Mouse (Mus musculus): ENCODE data around the gene Phc3. TPM values are rescaled to one million over a fixed set of nuclear protein-coding genes. Genes with fewer than 3 reads are reported as not detected.
A peak's percentile ranks its signal among the peaks of the same experiment; 100 is the strongest.

Gene Phc3
- polyA plus RNA-seq (2016; fragmentation: Nextera tagmentation; extraction: Ambion mirVana): 4.1 and 5.0 TPM in 2 replicates

GRCm38 (mm10) chr3:30969104-30969581, at the start of gene Phc3:
Gene Phc3, minus strand, starts transcription at chr3:30969415.
- H3K4me3 ChIP-seq: peak within 1 kb of the TSS; percentile 98
- H3K27me3 ChIP-seq (ENCODE audit: insufficient read depth, poor library complexity, severe bottlenecking): no peaks in the 10 kb centered on the region
- H3K9me3 ChIP-seq: no peaks in the 10 kb centered on the region
- DNase-seq (ENCODE audit: low spot score): peak; percentile 97
- under 1% methylated on average over 34 of the region's 34 CpGs for WGBS
- H3K36me3 ChIP-seq: peaks cover 18% of the 10 kb centered on the region
- peak within 1 kb of the TSS; percentile 96 for H3K27ac ChIP-seq
- H3K4me1 ChIP-seq (replicated peaks): peaks cover 17% of the 10 kb centered on the region

GRCm38 (mm10) chr3:31017652-31018051, 48.4 kb upstream of the Phc3 start:
- WGBS: 55% methylated on average over 4 of the region's 4 CpGs

GRCm38 (mm10) chr3:31016594-31017196, 47.5 kb upstream of the Phc3 start:
- 38% methylated on average over 9 of the region's 9 CpGs for WGBS

More at GRCm38 (mm10) chr3:31017652-31018051, 48.4 kb upstream of the Phc3 start:
- no peak for DNase-seq (ENCODE audit: low spot score)
- no peaks in the 10 kb centered on the region for H3K27me3 ChIP-seq (ENCODE audit: insufficient read depth, poor library complexity, severe bottlenecking)
- H3K27ac ChIP-seq: no peak overlapping the region
- H3K4me1 ChIP-seq (replicated peaks): peaks cover 33% of the 10 kb centered on the region
- no peak overlapping the region for H3K4me3 ChIP-seq
- peaks cover 22% of the 10 kb centered on the region for H3K36me3 ChIP-seq
- no peaks in the 10 kb centered on the region for H3K9me3 ChIP-seq

GRCm38 (mm10) chr3:31015682-31016443, 46.6 kb upstream of the Phc3 start:
- H3K9me3 ChIP-seq: no peaks in the 10 kb centered on the region
- DNase-seq (ENCODE audit: low spot score): no peak

More at GRCm38 (mm10) chr3:31016594-31017196, 47.5 kb upstream of the Phc3 start:
- H3K36me3 ChIP-seq: peaks cover 19% of the 10 kb centered on the region
- H3K4me1 ChIP-seq (replicated peaks): peaks cover 33% of the 10 kb centered on the region
- DNase-seq (ENCODE audit: low spot score): no peak
- no peaks in the 10 kb centered on the region for H3K27me3 ChIP-seq (ENCODE audit: insufficient read depth, poor library complexity, severe bottlenecking)
- H3K27ac ChIP-seq: peak overlapping the region; percentile 70
- no peaks in the 10 kb centered on the region for H3K9me3 ChIP-seq
- H3K4me3 ChIP-seq: no peak overlapping the region

DNA sequence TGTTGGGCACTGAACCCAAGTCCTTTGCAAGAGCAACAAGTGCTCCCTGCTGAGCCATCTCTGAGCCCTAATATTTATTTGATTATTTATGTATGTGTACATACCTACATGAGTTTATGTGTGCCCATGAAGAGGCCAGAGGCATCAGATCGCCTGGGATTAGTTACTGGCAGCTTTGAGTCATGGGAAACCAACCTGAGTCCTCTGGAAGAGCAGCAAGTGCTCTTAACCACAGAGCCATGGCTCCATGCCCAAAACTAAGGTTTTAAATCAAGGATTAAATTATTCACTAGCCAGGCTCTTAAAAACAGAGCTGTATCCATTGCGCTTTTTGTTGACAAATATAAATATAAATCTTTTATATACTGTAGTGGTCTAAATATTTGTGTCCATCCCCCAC, 45.2 kb upstream of the Phc3 start:
- no peaks in the 10 kb centered on the region for H3K9me3 ChIP-seq
- H3K27ac ChIP-seq: no peak overlapping the region
- peaks cover 3% of the 10 kb centered on the region for H3K36me3 ChIP-seq
- H3K4me3 ChIP-seq: no peak overlapping the region
- H3K27me3 ChIP-seq (ENCODE audit: insufficient read depth, poor library complexity, severe bottlenecking): no peaks in the 10 kb centered on the region
- DNase-seq (ENCODE audit: low spot score): no peak
- peaks cover 33% of the 10 kb centered on the region for H3K4me1 ChIP-seq (replicated peaks)
- 88% methylated on average over 2 of the region's 2 CpGs for WGBS

More at GRCm38 (mm10) chr3:31015682-31016443, 46.6 kb upstream of the Phc3 start:
- H3K4me3 ChIP-seq: no peak overlapping the region
- no peaks in the 10 kb centered on the region for H3K27me3 ChIP-seq (ENCODE audit: insufficient read depth, poor library complexity, severe bottlenecking)
- H3K36me3 ChIP-seq: peaks cover 16% of the 10 kb centered on the region
- H3K27ac ChIP-seq: peak overlapping the region; percentile 70; the same call in 1 of the 2 replicates
- WGBS: 77% methylated on average over 10 of the region's 10 CpGs
- H3K4me1 ChIP-seq (replicated peaks): peaks cover 33% of the 10 kb centered on the region

GRCm38 (mm10) chr3:31004320-31005209, 35.4 kb upstream of the Phc3 start:
- no peaks in the 10 kb centered on the region for H3K27me3 ChIP-seq (ENCODE audit: insufficient read depth, poor library complexity, severe bottlenecking)
- no peaks in the 10 kb centered on the region; the same call in 1 of the 2 replicates for H3K9me3 ChIP-seq
- H3K27ac ChIP-seq: no peak overlapping the region
- H3K4me3 ChIP-seq: no peak overlapping the region
- peaks cover 32% of the 10 kb centered on the region for H3K4me1 ChIP-seq (replicated peaks)
- WGBS: 77% methylated on average over 6 of the region's 6 CpGs
- DNase-seq (ENCODE audit: low spot score): no peak
- H3K36me3 ChIP-seq: peaks cover 16% of the 10 kb centered on the region

- H3K9me3 ChIP-seq: no peaks in the 10 kb centered on the region; the same call in 1 of the 2 replicates
- no peak overlapping the region for H3K4me3 ChIP-seq
- peaks cover 16% of the 10 kb centered on the region for H3K36me3 ChIP-seq
- H3K27ac ChIP-seq: no peak overlapping the region
- DNase-seq (ENCODE audit: low spot score): no peak
- H3K4me1 ChIP-seq (replicated peaks): peaks cover 40% of the 10 kb centered on the region
- no peaks in the 10 kb centered on the region for H3K27me3 ChIP-seq (ENCODE audit: insufficient read depth, poor library complexity, severe bottlenecking)
- 40% methylated on average over 3 of the region's 3 CpGs for WGBS
Measured at GRCm38 (mm10) chr3:31001048-31001676, 31.9 kb upstream of the Phc3 start.

GRCm38 (mm10) chr3:31000018-31000407, 30.8 kb upstream of the Phc3 start:
- no peak for DNase-seq (ENCODE audit: low spot score)
- peak overlapping the region; percentile 1; the same call in 1 of the 2 replicates for H3K27ac ChIP-seq
- H3K9me3 ChIP-seq: no peaks in the 10 kb centered on the region; the same call in 1 of the 2 replicates
- no peak overlapping the region for H3K4me3 ChIP-seq
- H3K36me3 ChIP-seq: peaks cover 16% of the 10 kb centered on the region
- H3K4me1 ChIP-seq (replicated peaks): peaks cover 37% of the 10 kb centered on the region
- 33% methylated on average over 4 of the region's 4 CpGs for WGBS
- H3K27me3 ChIP-seq (ENCODE audit: insufficient read depth, poor library complexity, severe bottlenecking): no peaks in the 10 kb centered on the region

GRCm38 (mm10) chr3:30999401-31000017, 30.3 kb upstream of the Phc3 start:
- H3K4me3 ChIP-seq: no peak overlapping the region
- peaks cover 16% of the 10 kb centered on the region for H3K36me3 ChIP-seq
- no peaks in the 10 kb centered on the region; the same call in 1 of the 2 replicates for H3K9me3 ChIP-seq
- WGBS: 66% methylated on average over 10 of the region's 10 CpGs
- H3K27ac ChIP-seq: peak overlapping the region; percentile 1; the same call in 1 of the 2 replicates
- DNase-seq (ENCODE audit: low spot score): no peak
- no peaks in the 10 kb centered on the region for H3K27me3 ChIP-seq (ENCODE audit: insufficient read depth, poor library complexity, severe bottlenecking)
- H3K4me1 ChIP-seq (replicated peaks): peaks cover 37% of the 10 kb centered on the region

DNA sequence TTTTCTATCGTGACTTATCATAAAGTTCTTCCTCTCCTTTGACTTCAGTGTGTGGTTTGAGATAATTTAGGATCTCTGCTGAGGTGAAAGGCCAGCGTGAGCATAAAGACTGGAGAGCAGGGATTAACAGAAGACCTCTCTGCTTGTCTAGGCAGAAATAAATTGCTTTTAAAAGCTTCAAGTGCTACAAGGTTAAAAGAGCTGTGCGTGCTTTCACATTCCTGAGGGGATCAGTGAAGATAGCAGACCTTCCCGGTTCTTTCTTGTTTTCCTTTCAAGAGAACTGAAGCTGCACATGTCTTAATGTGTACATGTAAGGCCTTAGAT, 27.4 kb upstream of the Phc3 start:
- 4% methylated on average over 4 of the region's 4 CpGs for WGBS
- Histone ChIP-seq H3K36me3 (no peaks in the 10 kb centered on the region), H3K4me3 (peak overlapping the region; percentile 81), H3K27ac (no peak overlapping the region; the same call in 1 of the 2 replicates), H3K4me1 (replicated peaks) (peaks cover 37% of the 10 kb centered on the region), H3K9me3 (no peaks in the 10 kb centered on the region), H3K27me3 (ENCODE audit: insufficient read depth, poor library complexity, severe bottlenecking) (no peaks in the 10 kb centered on the region)
- no peak for DNase-seq (ENCODE audit: low spot score)

DNA sequence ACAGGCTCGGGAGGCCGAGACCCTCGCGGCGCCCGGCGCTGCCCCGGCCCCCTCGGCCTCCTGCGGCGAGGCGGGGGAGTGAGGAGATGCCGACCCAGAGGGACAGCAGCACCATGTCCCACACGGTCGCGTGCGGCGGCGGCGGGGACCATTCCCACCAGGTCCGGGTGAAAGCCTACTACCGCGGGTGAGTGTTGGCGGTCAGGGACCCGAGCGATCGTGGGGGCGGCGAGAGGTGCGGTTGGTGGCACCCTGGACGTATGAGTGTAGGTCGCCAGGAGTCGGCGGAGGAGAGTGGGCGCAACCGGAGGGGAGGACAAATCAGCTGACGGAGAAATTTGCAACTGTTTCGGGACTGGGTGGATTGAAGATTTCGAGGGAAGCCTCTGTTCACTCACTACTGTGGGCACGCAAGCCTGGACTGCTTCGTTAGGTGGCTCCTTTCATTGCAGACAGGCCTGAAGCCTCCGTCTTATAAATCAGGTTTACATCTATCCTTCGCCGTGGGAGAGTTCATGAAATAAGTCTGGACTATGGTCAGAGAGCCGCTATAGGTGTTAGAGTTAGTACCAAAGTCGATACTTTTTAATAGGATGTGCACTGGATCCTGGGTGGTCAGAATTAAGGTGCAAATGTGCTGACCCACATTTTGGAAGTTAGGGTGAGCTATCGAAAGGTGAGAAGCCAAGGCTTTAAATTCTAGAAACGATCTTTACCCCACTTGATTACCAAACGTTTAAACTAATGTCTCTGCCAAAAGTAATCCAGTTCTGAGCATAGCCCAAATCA, 26.9 kb upstream of the Phc3 start:
- Histone ChIP-seq H3K4me1 (replicated peaks) (peaks cover 32% of the 10 kb centered on the region), H3K4me3 (peak overlapping the region; percentile 81), H3K27ac (peak overlapping the region; percentile 96), H3K9me3 (no peaks in the 10 kb centered on the region), H3K27me3 (ENCODE audit: insufficient read depth, poor library complexity, severe bottlenecking) (no peaks in the 10 kb centered on the region), H3K36me3 (no peaks in the 10 kb centered on the region)
- WGBS: 1% methylated on average over 49 of the region's 49 CpGs
- DNase-seq (ENCODE audit: low spot score): no peak

Measured in hindbrain, embryonic 10.5 days (tissue).